Mouse (Mus musculus): ENCODE results near the gene Dnmt3l. TPM values are rescaled to one million over a fixed set of nuclear protein-coding genes. Genes with fewer than 3 reads are reported as not detected.

The Dnmt3l gene
- total and polyA plus RNA-seq, 2 experiments from 2014 or later: not detected

DNA sequence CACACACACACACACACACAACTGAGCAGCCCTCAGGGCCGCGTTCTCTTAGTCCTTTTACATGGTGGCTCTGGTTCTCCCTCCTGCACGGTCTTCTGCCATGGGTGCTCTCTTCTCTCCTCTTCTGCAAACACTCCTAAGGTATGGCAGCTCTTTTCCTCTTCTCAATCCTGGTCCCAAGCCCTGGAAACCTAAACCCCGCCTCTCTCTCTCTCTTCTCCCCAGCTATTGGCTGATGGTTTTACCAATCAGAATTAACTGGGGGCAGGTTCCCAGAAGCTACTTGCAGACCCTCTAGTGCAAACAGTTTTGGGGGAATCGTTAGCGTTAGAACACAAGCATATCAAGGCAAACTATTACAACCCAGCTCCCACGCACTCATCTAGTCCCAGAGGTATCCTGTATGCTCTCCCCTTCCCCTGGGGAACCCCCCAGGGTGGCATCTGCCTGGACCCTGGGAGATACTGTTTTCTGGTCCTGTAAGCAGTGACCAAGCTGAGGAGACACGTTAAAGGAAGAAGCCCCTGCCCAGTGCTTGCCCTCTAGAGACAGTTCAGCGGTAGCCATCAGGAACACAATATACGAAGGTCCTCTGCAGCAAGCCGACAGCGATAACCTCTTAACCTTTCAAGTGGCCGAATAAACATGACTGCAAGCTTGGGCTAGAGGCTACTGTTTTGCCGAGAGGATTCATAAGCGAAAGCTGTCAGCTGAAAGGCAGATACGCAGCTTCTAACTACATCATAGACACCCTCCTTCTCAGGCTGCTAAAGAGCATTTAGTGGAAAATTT is 59.4 kb downstream of the Dnmt3l start:
- Histone ChIP-seq H3K4me3 (ENCODE audit: low read depth, low read length) (peak overlapping the region; percentile 17), H3K36me3 (ENCODE audit: insufficient read depth, low read length) (no peaks in the 10 kb centered on the region), H3K27ac (ENCODE audit: low read depth, low read length) (no peak overlapping the region), H3K27me3 (ENCODE audit: insufficient read depth, low read length) (no peaks in the 10 kb centered on the region), H3K4me2 (ENCODE audit: low read depth, low read length, poor library complexity, severe bottlenecking) (peak overlapping the region; percentile 44), H3K9me3 (ENCODE audit: low read length) (no peaks in the 10 kb centered on the region), H3K4me1 (ENCODE audit: insufficient read depth, low read length) (no peaks in the 10 kb centered on the region; the same call in 1 of the 2 replicates), H3K9ac (replicated peaks; ENCODE audit: low read length, poor library complexity, severe bottlenecking) (0 out of 2 replicates have a peak overlapping the region, but pooled peaks have one; percentile 3)
- ATAC-seq (ENCODE audit: low FRiP score): peak; percentile 83
- WGBS: 35% methylated on average over 16 of the region's 16 CpGs
- peak; percentile 60 for DNase-seq (ENCODE audit: low spot score)
- no peak for TF ChIP-seq CTCF (IDR thresholded peaks at IDR 0.05)

GRCm38 (mm10) chr10:78104555-78105490 is 63.1 kb downstream of the Dnmt3l start:
- no peak overlapping the region for H3K27ac ChIP-seq (ENCODE audit: low read depth, low read length)
- no peak overlapping the region for H3K4me2 ChIP-seq (ENCODE audit: low read depth, low read length, poor library complexity, severe bottlenecking)
- no peaks in the 10 kb centered on the region for H3K9me3 ChIP-seq (ENCODE audit: low read length)
- no peak overlapping the region for H3K4me3 ChIP-seq (ENCODE audit: low read depth, low read length)
- no peaks in the 10 kb centered on the region for H3K36me3 ChIP-seq (ENCODE audit: insufficient read depth, low read length)
- 75% methylated on average over 11 of the region's 11 CpGs for WGBS
- H3K9ac ChIP-seq (replicated peaks; ENCODE audit: low read length, poor library complexity, severe bottlenecking): no peak overlapping the region
- no peak for TF ChIP-seq CTCF (IDR thresholded peaks at IDR 0.05)
- H3K27me3 ChIP-seq (ENCODE audit: insufficient read depth, low read length): no peaks in the 10 kb centered on the region
- H3K4me1 ChIP-seq (ENCODE audit: insufficient read depth, low read length): no peaks in the 10 kb centered on the region; the same call in 1 of the 2 replicates
- ATAC-seq (ENCODE audit: low FRiP score): no peak
- DNase-seq (ENCODE audit: low spot score): peak; percentile 58

GRCm38 (mm10) chr10:78105548-78105947 is 63.8 kb downstream of the Dnmt3l start:
- DNase-seq (ENCODE audit: low spot score) (peak; percentile 35), ATAC-seq (ENCODE audit: low FRiP score) (no peak)
- no peaks in the 10 kb centered on the region for H3K36me3 ChIP-seq (ENCODE audit: insufficient read depth, low read length)
- H3K4me2 ChIP-seq (ENCODE audit: low read depth, low read length, poor library complexity, severe bottlenecking): no peak overlapping the region
- no peaks in the 10 kb centered on the region for H3K9me3 ChIP-seq (ENCODE audit: low read length)
- no peaks in the 10 kb centered on the region; the same call in 1 of the 2 replicates for H3K4me1 ChIP-seq (ENCODE audit: insufficient read depth, low read length)
- no peak overlapping the region for H3K27ac ChIP-seq (ENCODE audit: low read depth, low read length)
- no peaks in the 10 kb centered on the region for H3K27me3 ChIP-seq (ENCODE audit: insufficient read depth, low read length)
- no peak for TF ChIP-seq CTCF (IDR thresholded peaks at IDR 0.05)
- WGBS: 79% methylated on average over 12 of the region's 12 CpGs
- H3K4me3 ChIP-seq (ENCODE audit: low read depth, low read length): no peak overlapping the region
- no peak overlapping the region for H3K9ac ChIP-seq (replicated peaks; ENCODE audit: low read length, poor library complexity, severe bottlenecking)

Other genes with a start within 250 kb of the Dnmt3l start
- gene Gm9639, start 246.9 kb upstream of the Dnmt3l start, total RNA-seq (2014; rRNA removed): not detected in 2 replicates
- not detected in 2 replicates for gene Gm9639, start 246.9 kb upstream of the Dnmt3l start, polyA plus RNA-seq (2015; fragmentation: Nextera tagmentation; extraction: Ambion mirVana)
- gene Gm19668, start 242.8 kb upstream of the Dnmt3l start, total RNA-seq (2014; rRNA removed): not detected in 2 replicates
- gene Gm19668, start 242.8 kb upstream of the Dnmt3l start, polyA plus RNA-seq (2015; fragmentation: Nextera tagmentation; extraction: Ambion mirVana): not detected in 2 replicates
- not detected in 2 replicates for gene Gm9507, start 230.1 kb upstream of the Dnmt3l start, total RNA-seq (2014; rRNA removed)
- not detected in 2 replicates for gene Gm9507, start 230.1 kb upstream of the Dnmt3l start, polyA plus RNA-seq (2015; fragmentation: Nextera tagmentation; extraction: Ambion mirVana)
- not detected in 2 replicates for gene Gm2696, start 227.3 kb upstream of the Dnmt3l start, total RNA-seq (2014; rRNA removed)
- gene Gm2696, start 227.3 kb upstream of the Dnmt3l start, polyA plus RNA-seq (2015; fragmentation: Nextera tagmentation; extraction: Ambion mirVana): not detected in 2 replicates
- 0.27 TPM in 1 of 2 replicates, not detected in the other for gene Krtap10-4, start 214.9 kb upstream of the Dnmt3l start, total RNA-seq (2014; rRNA removed)
- not detected in 2 replicates for gene Krtap10-4, start 214.9 kb upstream of the Dnmt3l start, polyA plus RNA-seq (2015; fragmentation: Nextera tagmentation; extraction: Ambion mirVana)
- not detected in 2 replicates for gene Krtap10-10, start 206.0 kb upstream of the Dnmt3l start, total RNA-seq (2014; rRNA removed)
- gene Krtap10-10, start 206.0 kb upstream of the Dnmt3l start, polyA plus RNA-seq (2015; fragmentation: Nextera tagmentation; extraction: Ambion mirVana): not detected in 2 replicates
- gene Gm36176, start 195.1 kb upstream of the Dnmt3l start, total RNA-seq (2014; rRNA removed): not detected in 2 replicates
- not detected in 2 replicates for gene Gm36176, start 195.1 kb upstream of the Dnmt3l start, polyA plus RNA-seq (2015; fragmentation: Nextera tagmentation; extraction: Ambion mirVana)
- not detected in 2 replicates for gene Gm10318, start 189.1 kb upstream of the Dnmt3l start, total RNA-seq (2014; rRNA removed)
- not detected in 2 replicates for gene Gm10318, start 189.1 kb upstream of the Dnmt3l start, polyA plus RNA-seq (2015; fragmentation: Nextera tagmentation; extraction: Ambion mirVana)
- gene Gm3285, start 180.0 kb upstream of the Dnmt3l start, total RNA-seq (2014; rRNA removed): not detected in 2 replicates
- gene Gm3285, start 180.0 kb upstream of the Dnmt3l start, polyA plus RNA-seq (2015; fragmentation: Nextera tagmentation; extraction: Ambion mirVana): not detected in 2 replicates
- 36.1 and 39.6 TPM in 2 replicates for gene Lrrc3, start 139.4 kb upstream of the Dnmt3l start, total RNA-seq (2014; rRNA removed)
- gene Lrrc3, start 139.4 kb upstream of the Dnmt3l start, polyA plus RNA-seq (2015; fragmentation: Nextera tagmentation; extraction: Ambion mirVana): 29.7 and 29.9 TPM in 2 replicates
- 7.3 and 12.5 TPM in 2 replicates for gene Trpm2, start 71.4 kb upstream of the Dnmt3l start, total RNA-seq (2014; rRNA removed)
- gene Trpm2, start 71.4 kb upstream of the Dnmt3l start, polyA plus RNA-seq (2015; fragmentation: Nextera tagmentation; extraction: Ambion mirVana): 5.6 and 8.0 TPM in 2 replicates
- 60.0 and 61.7 TPM in 2 replicates for gene 1810043G02Rik, start 63.4 kb upstream of the Dnmt3l start, total RNA-seq (2014; rRNA removed)
- gene 1810043G02Rik, start 63.4 kb upstream of the Dnmt3l start, polyA plus RNA-seq (2015; fragmentation: Nextera tagmentation; extraction: Ambion mirVana): 66.2 and 72.6 TPM in 2 replicates
- 165 and 166 TPM in 2 replicates for gene Pfkl, start 31.9 kb upstream of the Dnmt3l start, total RNA-seq (2014; rRNA removed)
- 98.5 and 104 TPM in 2 replicates for gene Pfkl, start 31.9 kb upstream of the Dnmt3l start, polyA plus RNA-seq (2015; fragmentation: Nextera tagmentation; extraction: Ambion mirVana)
- 0.16 and 0.33 TPM in 2 replicates for gene Aire, start 1.7 kb downstream of the Dnmt3l start, total RNA-seq (2014; rRNA removed)
- 0.20 and 0.31 TPM in 2 replicates for gene Aire, start 1.7 kb downstream of the Dnmt3l start, polyA plus RNA-seq (2015; fragmentation: Nextera tagmentation; extraction: Ambion mirVana)
- gene Icosl, start 27.4 kb downstream of the Dnmt3l start, total RNA-seq (2014; rRNA removed): 1.7 and 1.8 TPM in 2 replicates
- 0.76 and 0.85 TPM in 2 replicates for gene Icosl, start 27.4 kb downstream of the Dnmt3l start, polyA plus RNA-seq (2015; fragmentation: Nextera tagmentation; extraction: Ambion mirVana)
- gene D10Jhu81e, start 127.8 kb downstream of the Dnmt3l start, total RNA-seq (2014; rRNA removed): 80.0 and 119 TPM in 2 replicates
- gene D10Jhu81e, start 127.8 kb downstream of the Dnmt3l start, polyA plus RNA-seq (2015; fragmentation: Nextera tagmentation; extraction: Ambion mirVana): 24.1 and 26.7 TPM in 2 replicates
- 21.9 and 24.5 TPM in 2 replicates for gene Pwp2, start 143.2 kb downstream of the Dnmt3l start, total RNA-seq (2014; rRNA removed)
- gene Pwp2, start 143.2 kb downstream of the Dnmt3l start, polyA plus RNA-seq (2015; fragmentation: Nextera tagmentation; extraction: Ambion mirVana): 13.4 and 14.2 TPM in 2 replicates
- 102 and 129 TPM in 2 replicates for gene Trappc10, start 202.7 kb downstream of the Dnmt3l start, total RNA-seq (2014; rRNA removed)
- 35.1 and 42.2 TPM in 2 replicates for gene Trappc10, start 202.7 kb downstream of the Dnmt3l start, polyA plus RNA-seq (2015; fragmentation: Nextera tagmentation; extraction: Ambion mirVana)